Mouse (Mus musculus) ES-Bruce4 (cell line): ENCODE measurements around the gene Foxp1.

Experiments
- CTCF ChIP-seq: IDR thresholded peaks from one replicate; pipeline ENCODE4 v1.8.1; 2011; ENCODE audit warnings: low read depth, low read length
- EP300 ChIP-seq: IDR thresholded peaks from 2 replicates; pipeline ENCODE4 v1.6.1; 2011; ENCODE audit warnings: low read depth, low read length; ENCODE audit not compliant: insufficient read depth
- POLR2A ChIP-seq: IDR thresholded peaks from one replicate; pipeline ENCODE4 v1.8.1; 2011; ENCODE audit warnings: low read length; ENCODE audit not compliant: insufficient read depth

DNA sequence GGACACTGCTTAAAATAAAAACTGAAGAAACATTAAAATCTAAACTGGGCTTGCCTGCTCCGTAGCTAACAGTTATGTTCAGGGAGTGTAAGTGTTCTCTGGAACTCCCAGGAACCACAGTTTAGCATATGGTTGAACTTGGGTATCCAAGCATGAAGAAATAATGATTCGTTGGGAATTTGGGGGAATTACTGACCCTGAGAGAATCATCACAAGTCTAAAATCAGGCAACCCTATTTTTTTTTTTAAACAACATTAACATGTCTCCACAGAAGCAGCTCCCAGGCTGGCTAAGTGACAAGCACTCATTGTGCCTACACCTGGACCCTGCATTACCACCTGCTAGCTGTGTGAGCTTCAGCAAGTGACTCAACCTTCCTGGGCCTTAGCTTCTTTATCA is 430.7 kb downstream of the Foxp1 start:
- TF ChIP-seq CTCF = no peak
- no peak for TF ChIP-seq POLR2A
- no peak for TF ChIP-seq EP300
